Mouse (Mus musculus) embryonic facial prominence, embryonic 13.5 days (tissue): ENCODE data around the gene Map4k5. TPM values are rescaled to one million over a fixed set of nuclear protein-coding genes. Genes with fewer than 3 reads are reported as not detected.

Experiments used
- ATAC-seq: fragments of 200-750 bp; cut with Nextera tagmentation; 2 replicates; pipeline ENCODE4 v1.8.0; 2017; ENCODE audit warnings: low read depth; ENCODE audit not compliant: insufficient number of reproducible peaks, insufficient read depth, low FRiP score, low TSS enrichment
- H3K27ac ChIP-seq: fragments of 300-500 bp; sonication (generic); 2 replicates; pipeline ENCODE4 v1.5.1; 2015; ENCODE audit warnings: moderate library complexity, mild to moderate bottlenecking, inconsistent platforms
- H3K27me3 ChIP-seq: fragments of 300-500 bp; sonication (generic); 2 replicates; pipeline ENCODE4 v1.6.1; 2015; ENCODE audit warnings: mild to moderate bottlenecking, inconsistent platforms
- H3K36me3 ChIP-seq: fragments of 300-500 bp; sonication (generic); 2 replicates; pipeline ENCODE4 v1.6.1; 2015; ENCODE audit warnings: mild to moderate bottlenecking, inconsistent platforms
- H3K4me1 ChIP-seq: fragments of 300-500 bp; sonication (generic); 2 replicates; pipeline ENCODE4 v1.6.1; 2015; ENCODE audit warnings: inconsistent platforms
- H3K4me2 ChIP-seq: fragments of 300-500 bp; sonication (generic); 2 replicates; pipeline ENCODE4 v1.6.1; 2015; ENCODE audit warnings: moderate library complexity, mild to moderate bottlenecking, inconsistent platforms
- H3K4me3 ChIP-seq: fragments of 300-500 bp; sonication (generic); 2 replicates; pipeline ENCODE4 v1.5.1; 2015; ENCODE audit warnings: mild to moderate bottlenecking, inconsistent platforms
- H3K9ac ChIP-seq: fragments of 300-500 bp; sonication (generic); 2 replicates; pipeline ENCODE4 v1.6.1; 2015; ENCODE audit warnings: mild to moderate bottlenecking, inconsistent platforms
- H3K9me3 ChIP-seq: fragments of 300-500 bp; sonication (generic); 2 replicates; pipeline ENCODE4 v1.6.1; 2016; ENCODE audit warnings: inconsistent platforms
- whole genome bisulfite sequencing: fragments of 180-500 bp; shearing (Covaris S2); methylation state at CpG from one replicate; pipeline ENCODE4 v1.1.7; 2015; ENCODE audit warnings: mixed read lengths; 5-methylcytosine and 5-hydroxymethylcytosine counted together
- polyA plus RNA-seq: library from polyadenylated mRNA; unstranded; fragments of >200 nt; fragmentation: Nextera tagmentation; extraction: Ambion mirVana; gene quantifications from 2 replicates; pipeline ENCODE4 v1.2.1, GENCODE M21; 2015

Map4k5 gene
- 39.5 and 46.3 TPM in 2 replicates for polyA plus RNA-seq

GRCm38 (mm10) chr12:69892371-69893251 lies at the start of gene Map4k5, which contains the start of gene Atl1:
Gene Map4k5, minus strand, starts transcription at chr12:69893200.
Gene Atl1, plus strand, starts transcription at chr12:69892614.
- peaks cover 39% of the 10 kb centered on the region for H3K4me1 ChIP-seq
- WGBS = under 1% methylated on average over 108 of the region's 118 CpGs
- no peaks in the 10 kb centered on the region for H3K9me3 ChIP-seq
- peak within 1 kb of the TSS; percentile 95 for H3K27ac ChIP-seq
- peak within 1 kb of the TSS; percentile 74 for H3K4me3 ChIP-seq
- peak; percentile 90 for ATAC-seq
- no peaks in the 10 kb centered on the region for H3K27me3 ChIP-seq
- H3K4me2 ChIP-seq = peak within 1 kb of the TSS; percentile 72
- no peaks in the 10 kb centered on the region for H3K36me3 ChIP-seq
- peak within 1 kb of the TSS; percentile 98 for H3K9ac ChIP-seq

- ATAC-seq = no peak
- WGBS = 60% methylated on average over 1 of the region's 1 CpGs
- no peak overlapping the region for H3K27ac ChIP-seq
Measured at GRCm38 (mm10) chr12:69941655-69942329, 48.8 kb upstream of the Map4k5 start.

GRCm38 (mm10) chr12:69939291-69939690 lies 46.3 kb upstream of the Map4k5 start:
- Histone ChIP-seq H3K9ac (no peak overlapping the region), H3K36me3 (no peaks in the 10 kb centered on the region; the same call in 1 of the 2 replicates), H3K27me3 (no peaks in the 10 kb centered on the region), H3K4me1 (no peaks in the 10 kb centered on the region), H3K27ac (no peak overlapping the region), H3K4me3 (no peak overlapping the region), H3K4me2 (no peak overlapping the region), H3K9me3 (no peaks in the 10 kb centered on the region)
- WGBS = 62% methylated on average over 2 of the region's 2 CpGs
- no peak for ATAC-seq

More at GRCm38 (mm10) chr12:69941655-69942329, 48.8 kb upstream of the Map4k5 start:
- Histone ChIP-seq H3K9me3 (no peaks in the 10 kb centered on the region), H3K27me3 (no peaks in the 10 kb centered on the region), H3K36me3 (no peaks in the 10 kb centered on the region; the same call in 1 of the 2 replicates), H3K4me1 (no peaks in the 10 kb centered on the region), H3K4me3 (no peak overlapping the region), H3K9ac (no peak overlapping the region), H3K4me2 (no peak overlapping the region)

GRCm38 (mm10) chr12:69937731-69938130 lies 44.7 kb upstream of the Map4k5 start:
- 75% methylated on average over 5 of the region's 5 CpGs for WGBS
- Histone ChIP-seq H3K4me1 (no peaks in the 10 kb centered on the region), H3K4me3 (no peak overlapping the region), H3K36me3 (no peaks in the 10 kb centered on the region; the same call in 1 of the 2 replicates), H3K4me2 (no peak overlapping the region), H3K9ac (no peak overlapping the region), H3K9me3 (no peaks in the 10 kb centered on the region), H3K27ac (no peak overlapping the region), H3K27me3 (no peaks in the 10 kb centered on the region)
- no peak for ATAC-seq

- no peak overlapping the region for H3K4me3 ChIP-seq
- no peak for ATAC-seq
Measured at GRCm38 (mm10) chr12:69926716-69927115, 33.7 kb upstream of the Map4k5 start.

GRCm38 (mm10) chr12:69924012-69924411 lies 31.0 kb upstream of the Map4k5 start:
- no peaks in the 10 kb centered on the region for H3K36me3 ChIP-seq
- ATAC-seq = no peak
- H3K27ac ChIP-seq = no peak overlapping the region
- H3K4me3 ChIP-seq = no peak overlapping the region
- no peak overlapping the region for H3K4me2 ChIP-seq
- no peaks in the 10 kb centered on the region for H3K4me1 ChIP-seq
- H3K9me3 ChIP-seq = no peaks in the 10 kb centered on the region
- no peaks in the 10 kb centered on the region for H3K27me3 ChIP-seq
- H3K9ac ChIP-seq = no peak overlapping the region
- 12% methylated on average over 5 of the region's 5 CpGs for WGBS

More at GRCm38 (mm10) chr12:69926716-69927115, 33.7 kb upstream of the Map4k5 start:
- Histone ChIP-seq H3K9me3 (no peaks in the 10 kb centered on the region), H3K9ac (no peak overlapping the region), H3K27me3 (no peaks in the 10 kb centered on the region), H3K4me2 (no peak overlapping the region), H3K4me1 (no peaks in the 10 kb centered on the region), H3K27ac (no peak overlapping the region), H3K36me3 (no peaks in the 10 kb centered on the region)
- WGBS = 47% methylated on average over 7 of the region's 7 CpGs

GRCm38 (mm10) chr12:69923603-69924002 lies 30.6 kb upstream of the Map4k5 start:
- WGBS = 63% methylated on average over 3 of the region's 3 CpGs
- ATAC-seq = no peak
- no peak overlapping the region for H3K27ac ChIP-seq
- no peak overlapping the region for H3K4me3 ChIP-seq
- H3K4me1 ChIP-seq = no peaks in the 10 kb centered on the region
- H3K27me3 ChIP-seq = no peaks in the 10 kb centered on the region
- no peaks in the 10 kb centered on the region for H3K9me3 ChIP-seq
- no peak overlapping the region for H3K9ac ChIP-seq
- no peaks in the 10 kb centered on the region for H3K36me3 ChIP-seq
- no peak overlapping the region for H3K4me2 ChIP-seq

GRCm38 (mm10) chr12:69923128-69923527 lies 30.1 kb upstream of the Map4k5 start:
- ATAC-seq = no peak

GRCm38 (mm10) chr12:69922099-69922498 lies 29.1 kb upstream of the Map4k5 start:
- no peaks in the 10 kb centered on the region for H3K27me3 ChIP-seq
- WGBS = 80% methylated on average over 1 of the region's 1 CpGs
- H3K9me3 ChIP-seq = no peaks in the 10 kb centered on the region
- no peak for ATAC-seq
- H3K4me2 ChIP-seq = no peak overlapping the region
- no peak overlapping the region for H3K27ac ChIP-seq
- no peak overlapping the region for H3K9ac ChIP-seq
- no peaks in the 10 kb centered on the region for H3K4me1 ChIP-seq
- H3K36me3 ChIP-seq = no peaks in the 10 kb centered on the region
- no peak overlapping the region for H3K4me3 ChIP-seq

More at GRCm38 (mm10) chr12:69923128-69923527, 30.1 kb upstream of the Map4k5 start:
- Histone ChIP-seq H3K4me1 (no peaks in the 10 kb centered on the region), H3K9ac (no peak overlapping the region), H3K4me3 (no peak overlapping the region), H3K27me3 (no peaks in the 10 kb centered on the region), H3K27ac (no peak overlapping the region), H3K9me3 (no peaks in the 10 kb centered on the region), H3K36me3 (no peaks in the 10 kb centered on the region), H3K4me2 (no peak overlapping the region)
- WGBS = 77% methylated on average over 3 of the region's 3 CpGs

- Histone ChIP-seq H3K4me3 (no peak overlapping the region), H3K36me3 (no peaks in the 10 kb centered on the region), H3K4me1 (no peaks in the 10 kb centered on the region), H3K4me2 (no peak overlapping the region), H3K9ac (no peak overlapping the region), H3K27ac (no peak overlapping the region), H3K9me3 (no peaks in the 10 kb centered on the region), H3K27me3 (no peaks in the 10 kb centered on the region)
- ATAC-seq = no peak
- 88% methylated on average over 2 of the region's 2 CpGs for WGBS
Measured at GRCm38 (mm10) chr12:69917870-69918269, 24.9 kb upstream of the Map4k5 start.

- Histone ChIP-seq H3K27me3 (peaks cover 3% of the 10 kb centered on the region; the same call in 1 of the 2 replicates), H3K36me3 (no peaks in the 10 kb centered on the region), H3K4me1 (peaks cover 9% of the 10 kb centered on the region), H3K4me2 (no peak overlapping the region), H3K9me3 (no peaks in the 10 kb centered on the region), H3K27ac (no peak overlapping the region), H3K4me3 (no peak overlapping the region), H3K9ac (no peak overlapping the region)
- 86% methylated on average over 7 of the region's 7 CpGs for WGBS
- ATAC-seq = no peak
Measured at GRCm38 (mm10) chr12:69912737-69913136, 19.7 kb upstream of the Map4k5 start.
